Mouse (Mus musculus) cerebellum, postnatal 10 days (tissue): ENCODE results near the gene Midn.

Experiments used
- DNase-seq, 2 experiments: peaks; one replicate each; pipeline ENCODE4 v3.0.0; 2021; ENCODE audit warnings: mixed read lengths in 2 of 2

Gene Midn

GRCm38 (mm10) chr10:80196778-80197581 lies 48.9 kb downstream of the Midn start:
- DNase-seq: no peak

GRCm38 (mm10) chr10:80199440-80200008 lies 51.5 kb downstream of the Midn start:
- DNase-seq: peak; percentile 93 to 95

DNA sequence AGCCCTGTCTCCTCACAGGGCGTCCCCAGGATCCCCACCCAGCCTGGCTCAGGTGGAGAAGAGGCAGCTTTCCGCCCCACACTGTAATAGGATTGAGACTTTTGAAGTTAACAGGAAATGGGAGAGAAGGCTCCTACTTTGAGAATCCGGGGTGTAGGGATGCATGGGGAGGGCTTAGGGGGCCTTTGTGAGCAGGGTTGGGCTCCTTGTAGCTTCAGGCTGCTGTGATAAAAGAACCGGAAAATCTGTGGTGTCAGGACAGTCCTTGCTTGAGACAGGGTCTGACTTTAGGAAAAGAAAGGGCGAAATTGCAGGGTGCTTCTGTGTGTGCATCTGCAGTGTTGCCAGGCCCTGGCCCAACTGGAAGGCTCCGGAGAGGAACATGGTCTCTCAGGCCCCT lies 52.4 kb downstream of the Midn start:
- DNase-seq: no peak

GRCm38 (mm10) chr10:80204055-80204454 lies 56.0 kb downstream of the Midn start:
- no peak for DNase-seq

DNA sequence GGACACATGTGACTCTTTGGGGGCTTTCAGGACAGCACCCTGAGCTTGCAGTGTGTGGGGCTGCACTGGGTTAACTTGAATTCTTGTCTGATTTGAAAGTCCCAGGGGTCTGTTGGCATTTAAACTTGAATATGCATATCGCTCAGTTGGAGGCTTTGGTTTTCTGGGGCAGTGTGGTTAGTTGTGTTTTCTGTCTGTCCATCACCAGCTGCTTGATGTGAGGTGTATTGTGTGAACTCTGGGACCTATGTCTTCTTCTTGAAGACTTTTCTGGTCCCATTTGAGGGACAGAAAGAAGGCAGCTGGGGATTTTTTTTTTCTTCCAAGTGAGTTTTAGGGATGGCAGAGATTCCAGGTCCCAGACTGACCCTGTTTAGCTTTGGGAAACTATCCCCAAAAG lies 59.1 kb downstream of the Midn start:
- no peak for DNase-seq

GRCm38 (mm10) chr10:80207676-80208075 lies 59.6 kb downstream of the Midn start:
- no peak for DNase-seq
